Mouse (Mus musculus): Measurements from ENCODE around the gene 2900026A02Rik.
A peak's percentile ranks its signal among the peaks of the same experiment; 100 is the strongest.

Gene 2900026A02Rik

GRCm38 (mm10) chr5:113221147-113221865 lies at the start of gene 2900026A02Rik:
Gene 2900026A02Rik, minus strand, starts transcription at chr5:113221236.
- peak; percentile 40 for DNase-seq (ENCODE audit: low spot score)

GRCm38 (mm10) chr5:113270043-113270442 lies 49.0 kb upstream of the 2900026A02Rik start:
- no peak for DNase-seq (ENCODE audit: low spot score)

GRCm38 (mm10) chr5:113268246-113268645 lies 47.2 kb upstream of the 2900026A02Rik start:
- no peak for DNase-seq (ENCODE audit: low spot score)

- DNase-seq (ENCODE audit: low spot score), result no peak
These were observed 44.6 kb upstream of the 2900026A02Rik start for GRCm38 (mm10) chr5:113265637-113266036.

DNA sequence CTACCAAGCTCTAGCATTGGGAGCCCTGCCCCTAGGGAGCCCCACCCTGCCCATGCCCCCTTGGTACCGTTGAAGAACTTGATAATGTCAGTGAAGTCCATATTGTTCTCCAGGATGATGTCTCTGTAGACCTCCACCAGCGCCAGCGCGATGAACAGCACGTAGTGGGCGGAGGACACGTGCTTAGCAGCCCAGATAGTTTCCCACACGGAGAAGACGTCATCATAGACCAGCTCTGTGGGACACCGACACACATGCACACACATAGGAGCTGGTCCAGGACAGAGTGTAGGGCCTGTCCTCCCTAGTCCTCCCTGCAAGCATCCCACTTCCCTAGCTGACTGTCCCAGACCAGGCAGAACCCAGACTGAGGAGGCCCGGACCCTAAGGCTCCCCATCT lies 29.8 kb upstream of the 2900026A02Rik start:
- DNase-seq (ENCODE audit: low spot score), result no peak

GRCm38 (mm10) chr5:113249263-113249930 lies 28.4 kb upstream of the 2900026A02Rik start:
- DNase-seq (ENCODE audit: low spot score), result no peak

- no peak for DNase-seq (ENCODE audit: low spot score)
These were observed 9.2 kb upstream of the 2900026A02Rik start for GRCm38 (mm10) chr5:113230196-113230595.

DNA sequence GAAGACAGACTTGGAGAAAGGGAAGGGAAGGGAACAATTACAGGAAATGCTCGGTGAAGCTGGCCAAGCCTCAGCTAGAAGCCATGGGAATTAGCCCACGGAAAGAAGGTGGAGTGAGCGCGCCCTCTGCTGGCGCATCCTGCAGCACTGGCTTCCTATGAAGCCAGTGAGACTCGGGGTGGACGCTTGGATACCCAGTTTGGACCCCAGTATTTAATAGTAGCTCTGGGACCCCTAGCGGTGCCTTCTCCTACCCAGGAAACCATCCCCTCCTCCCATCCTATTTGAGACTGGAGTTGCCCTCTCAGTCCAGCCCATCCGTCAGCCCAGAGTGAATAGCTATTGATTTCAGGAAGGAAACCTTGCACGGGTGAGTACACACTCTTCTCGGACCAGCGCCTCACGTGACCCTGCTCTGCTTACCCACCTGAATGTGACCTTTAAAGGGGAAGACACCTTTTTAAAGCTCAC lies 5.6 kb upstream of the 2900026A02Rik start, which contains the start of gene Tmem211:
Gene Tmem211 (plus strand): TSS at position 278 of the 471 bp plus-strand sequence.
- peak; percentile 23 for DNase-seq (ENCODE audit: low spot score)

- no peak for DNase-seq (ENCODE audit: low spot score)
These were observed 4.8 kb upstream of the 2900026A02Rik start for GRCm38 (mm10) chr5:113225686-113226435.

- DNase-seq (ENCODE audit: low spot score), result no peak
These were observed 4.2 kb upstream of the 2900026A02Rik start for GRCm38 (mm10) chr5:113225271-113225670.

DNA sequence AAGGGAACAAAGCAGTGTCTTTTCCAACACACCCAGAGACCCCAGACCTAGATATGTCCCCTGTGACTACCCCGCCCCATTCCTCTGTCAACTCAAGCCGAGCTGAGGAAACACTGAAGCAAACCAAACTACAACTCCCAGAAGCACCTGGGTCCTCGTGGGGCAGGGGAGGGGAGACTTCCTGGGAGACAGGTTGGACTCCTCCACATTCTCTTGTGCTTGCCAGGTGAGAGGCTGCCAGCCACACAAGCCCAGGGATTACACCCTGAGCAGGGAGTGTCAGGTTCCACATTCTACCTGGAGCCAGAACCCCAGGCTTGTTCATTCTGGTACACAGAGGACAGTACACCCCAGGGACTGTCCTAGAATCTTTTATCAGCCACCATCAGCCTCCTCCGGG lies 2.9 kb upstream of the 2900026A02Rik start:
- DNase-seq (ENCODE audit: low spot score), result no peak

DNA sequence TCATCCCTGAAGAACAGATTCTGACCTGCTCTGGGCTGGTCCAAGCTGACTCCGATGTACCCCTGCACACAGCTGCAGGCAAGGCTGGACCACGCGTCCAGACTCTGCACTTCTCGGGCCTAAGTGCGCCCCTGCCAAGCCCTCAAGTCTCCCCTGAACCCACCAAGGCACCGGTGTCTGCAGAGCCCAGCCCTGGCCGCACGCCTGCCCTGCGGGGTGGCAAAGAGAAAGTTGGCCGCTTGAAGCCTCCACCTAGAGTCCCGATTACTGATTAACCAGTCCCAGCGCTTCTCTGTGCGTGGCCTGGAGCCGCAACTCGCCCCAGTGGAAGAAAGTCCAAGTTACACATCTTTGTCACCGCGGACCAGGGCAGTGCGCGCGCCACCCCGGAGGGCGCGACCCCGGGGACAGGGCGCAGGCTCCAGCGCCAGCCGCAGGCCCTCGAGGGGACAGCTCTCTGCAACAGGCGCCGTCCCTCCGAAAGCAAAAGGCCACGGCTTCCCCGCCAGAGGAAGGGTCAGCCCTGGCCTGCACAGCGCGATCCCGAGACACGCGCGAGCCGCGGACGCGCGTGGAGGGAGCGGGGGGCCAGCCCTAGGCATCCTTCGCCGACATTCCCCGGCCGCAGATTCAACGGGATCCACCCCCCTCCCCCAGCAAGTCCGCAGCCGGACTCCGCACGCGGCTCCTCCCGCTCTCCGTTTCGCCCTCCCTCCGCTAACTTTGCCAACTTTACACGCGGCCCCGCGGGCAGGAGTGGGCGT lies 471 bp downstream of the 2900026A02Rik start:
- no peak for DNase-seq (ENCODE audit: low spot score)

DNA sequence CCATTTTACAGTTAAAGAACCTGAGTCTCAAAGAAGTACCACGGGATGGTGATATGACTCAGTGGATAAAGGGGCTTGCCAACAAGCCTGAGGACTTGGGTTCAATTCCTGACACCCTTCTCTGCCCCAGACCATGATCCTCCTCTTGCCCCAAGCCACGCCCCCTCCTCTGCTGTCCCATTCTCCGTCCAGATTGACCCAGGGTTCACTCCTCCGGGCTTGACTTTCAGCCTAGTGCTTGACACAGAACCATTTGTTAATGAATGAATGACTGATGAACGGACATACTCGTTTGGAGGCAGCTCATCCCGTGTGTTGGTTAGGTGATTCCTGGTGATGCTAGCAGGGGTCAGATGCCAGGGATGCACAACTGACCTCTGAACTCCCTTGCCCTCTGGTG lies 1.2 kb downstream of the 2900026A02Rik start:
- no peak for DNase-seq (ENCODE audit: low spot score)

DNA sequence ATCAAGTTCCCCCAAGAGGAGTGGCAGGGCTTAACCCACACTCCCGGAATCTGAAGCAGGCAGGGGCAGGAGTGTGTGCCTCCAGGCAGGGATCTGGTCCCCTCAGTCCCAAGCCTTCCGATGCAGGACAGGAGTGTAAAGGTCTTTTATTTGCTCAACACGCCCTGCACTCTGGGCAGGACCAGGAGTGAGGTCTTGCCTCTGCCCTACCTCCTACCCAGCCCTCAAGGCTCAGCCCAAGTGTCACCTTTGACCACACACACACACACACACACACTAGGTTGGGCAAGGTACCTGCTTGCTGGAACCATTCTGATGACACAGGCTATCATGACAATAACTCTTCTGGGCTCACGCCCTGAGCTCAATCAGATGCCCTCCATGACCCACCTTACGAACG lies 1.6 kb downstream of the 2900026A02Rik start:
- DNase-seq (ENCODE audit: low spot score), result no peak

DNA sequence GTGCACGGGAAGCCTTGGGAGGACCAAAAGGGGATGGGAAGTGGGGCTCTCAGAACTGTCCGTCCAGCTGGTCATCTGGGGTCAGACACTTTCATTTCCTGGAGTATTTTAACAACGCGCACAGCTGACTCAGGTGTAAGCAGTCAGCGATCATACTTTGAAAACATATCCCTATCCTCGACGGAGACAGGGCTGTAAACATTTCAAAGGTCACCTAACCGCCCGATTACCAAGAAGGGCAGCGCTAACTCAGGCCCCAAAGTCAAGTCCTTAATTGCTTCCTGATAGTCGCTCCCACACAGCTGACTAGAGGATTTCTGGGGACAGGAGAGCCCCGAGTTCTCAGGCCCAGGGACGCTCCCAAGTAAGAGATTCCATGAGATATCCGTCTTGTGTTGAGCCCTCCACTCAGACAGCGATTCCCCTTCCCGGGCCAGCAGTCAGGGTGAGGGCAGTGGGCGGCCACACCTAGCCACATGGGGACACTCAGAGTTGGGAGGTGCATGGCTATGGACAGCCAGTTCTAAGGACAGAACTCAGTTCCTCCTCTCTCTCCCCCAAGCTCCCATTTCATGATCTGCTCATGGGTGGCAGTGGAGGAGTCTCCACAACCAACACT lies 2.3 kb downstream of the 2900026A02Rik start:
- no peak for DNase-seq (ENCODE audit: low spot score)

DNA sequence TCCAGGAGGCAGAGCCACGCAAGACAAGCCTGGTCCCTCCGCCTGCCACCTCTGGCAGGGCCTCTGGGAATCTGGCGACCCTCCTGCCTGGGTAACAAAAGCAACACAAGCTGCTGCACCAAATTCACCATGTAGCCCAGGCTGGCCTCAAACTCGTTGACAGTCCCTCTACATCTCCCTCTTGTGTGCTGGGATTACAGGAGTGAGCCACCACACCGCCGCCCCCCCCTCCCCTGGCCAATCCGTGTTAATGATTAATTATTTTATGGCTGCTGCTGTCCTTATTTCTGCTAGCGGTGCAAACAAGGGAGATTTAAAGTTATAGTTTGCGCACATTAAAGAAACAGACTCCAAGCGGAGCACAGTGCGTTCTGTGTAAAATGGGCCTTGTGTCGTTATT lies 4.0 kb downstream of the 2900026A02Rik start:
- DNase-seq (ENCODE audit: low spot score), result no peak

DNA sequence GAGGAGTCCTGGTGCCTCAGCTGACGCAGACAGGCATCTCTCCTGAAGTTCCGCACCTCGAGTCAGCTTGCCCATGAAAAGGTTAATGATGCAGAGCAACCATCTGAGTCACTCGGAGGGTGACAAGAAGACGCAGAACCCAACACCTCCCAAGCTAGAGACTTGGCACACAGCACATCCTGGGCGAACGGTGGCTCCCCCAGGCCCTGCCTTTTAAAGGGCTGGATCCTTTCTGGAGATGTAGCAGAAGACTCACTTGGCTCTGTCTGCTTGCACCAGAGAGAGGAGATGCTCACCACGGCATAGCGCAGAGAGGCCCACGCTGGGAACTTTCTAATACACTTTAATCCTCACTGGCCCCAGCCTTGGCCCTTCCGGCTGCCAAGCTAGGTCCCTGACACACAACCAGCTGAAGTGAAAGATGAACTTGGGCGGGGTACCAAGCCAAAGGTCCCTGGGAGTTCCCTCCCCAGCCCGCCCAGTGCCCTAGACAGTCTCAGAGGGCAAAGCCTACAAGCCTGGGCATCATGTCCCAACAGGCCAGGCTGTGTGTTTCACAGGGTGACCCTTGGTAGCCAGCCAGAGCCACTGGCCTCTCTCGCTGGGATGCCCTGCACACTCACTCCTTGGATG lies 4.6 kb downstream of the 2900026A02Rik start:
- DNase-seq (ENCODE audit: low spot score), result no peak

DNA sequence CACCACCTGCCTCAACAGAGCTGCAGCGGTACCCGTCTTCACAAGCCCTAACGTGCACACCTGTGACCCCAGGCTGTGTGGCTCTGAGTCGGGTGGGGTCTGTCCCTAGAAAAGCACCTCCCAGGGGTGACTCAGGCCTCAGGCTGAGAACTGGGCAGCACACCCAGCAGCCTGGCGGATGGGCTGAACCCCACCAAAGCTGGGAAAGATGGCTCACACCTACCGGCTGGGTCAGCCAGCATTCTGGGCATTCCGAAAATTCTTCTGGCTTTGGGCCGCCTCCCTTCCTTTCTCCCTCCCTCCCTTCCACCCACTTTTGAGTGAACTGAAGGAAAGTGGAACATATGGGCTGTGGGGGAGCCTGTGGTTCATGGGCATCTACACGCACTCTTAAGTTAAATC lies 5.4 kb downstream of the 2900026A02Rik start:
- DNase-seq (ENCODE audit: low spot score), result no peak

DNA sequence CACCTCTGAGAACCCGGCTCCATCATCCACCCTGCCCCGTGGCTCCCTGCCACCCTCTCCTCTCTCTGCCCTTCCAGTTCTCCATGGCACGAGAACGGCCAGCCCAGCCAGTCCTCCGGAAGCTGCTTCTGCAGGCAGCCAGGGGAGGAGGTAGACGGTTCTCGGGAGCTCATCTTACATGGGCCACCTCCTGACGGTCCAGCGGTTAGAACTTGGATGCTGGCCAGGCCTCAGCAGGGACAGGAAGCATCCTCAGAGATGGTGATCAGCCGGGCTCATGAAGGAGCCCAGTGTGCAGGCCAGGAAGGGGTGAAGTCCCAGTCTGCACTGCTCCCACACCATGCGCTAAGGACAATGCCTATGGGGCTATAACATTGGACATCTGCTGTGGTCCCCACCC lies 6.6 kb downstream of the 2900026A02Rik start:
- no peak for DNase-seq (ENCODE audit: low spot score)

DNA sequence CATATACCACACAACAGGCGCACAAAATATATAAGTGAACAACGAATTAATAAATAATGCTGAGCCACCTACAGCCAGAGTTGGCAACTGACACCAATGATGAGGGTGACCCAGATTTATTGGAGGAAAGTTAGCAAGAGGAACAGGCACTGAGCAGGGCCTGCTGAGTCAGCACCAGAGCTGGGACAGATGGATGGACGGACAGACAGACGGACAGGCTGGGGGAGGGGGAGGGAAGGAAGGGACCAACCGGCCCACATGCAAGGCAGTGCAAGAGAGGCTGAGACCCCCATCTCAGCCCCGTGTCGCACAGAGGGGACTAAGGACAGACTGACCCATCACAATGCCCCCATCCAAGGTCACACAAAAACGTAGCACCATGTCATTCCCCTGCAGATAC lies 7.0 kb downstream of the 2900026A02Rik start:
- no peak for DNase-seq (ENCODE audit: low spot score)

All from spleen, adult 12 weeks (tissue).